In the genomic region with DNA sequence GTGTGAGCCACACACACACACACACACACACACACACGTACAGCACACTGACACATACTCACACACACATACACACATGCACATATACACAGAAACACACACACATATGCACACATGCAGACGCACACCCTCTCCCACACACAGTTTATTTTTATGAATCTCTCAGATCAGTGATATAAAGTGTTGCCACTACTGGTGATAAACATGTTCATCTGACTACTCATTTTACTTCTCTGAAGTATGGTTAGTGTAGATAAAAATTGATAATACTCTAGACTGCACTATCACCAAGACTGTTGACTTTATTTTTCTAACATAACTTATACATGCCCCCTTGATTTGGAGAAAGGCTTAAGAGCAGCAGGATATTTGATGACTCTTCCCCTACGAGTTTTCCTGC, we compare ENCODE assay signal across 23 mouse cellular contexts.
A peak's percentile ranks its signal among the peaks of the same experiment; 100 is the strongest.
DNase-seq lines count a peak whose midpoint lies in the region; ATAC-seq and TF ChIP-seq lines count a peak whose summit lies in the region.
"Had no signal": no experiment of that assay in that cellular context is flagged by ENCODE, and none has a peak within 500 bp of the region (broad histone marks: within the 10 kb centered on the region; RNA-seq: fewer than 3 reads in every experiment).

No protein-coding gene starts in this region.

- H3K27ac ChIP-seq in liver, embryonic 13.5 days = peak overlapping the region; percentile 56
- H3K27ac ChIP-seq in liver, postnatal 0 days (ENCODE audit: low read depth) = no peak overlapping the region
- H3K27ac ChIP-seq in forebrain, embryonic 15.5 days (replicated peaks) = no peak overlapping the region
- H3K27ac ChIP-seq: embryonic facial prominence, embryonic 15.5 days; forebrain, embryonic 12.5 days; gastrocnemius, adult 2 months; heart, embryonic 13.5 days; hindbrain, embryonic 12.5 days had no signal

- peak; percentile 84 for TF ChIP-seq EP300 in liver, postnatal 0 days (IDR thresholded peaks at IDR 0.05; ENCODE audit: low read depth)

- peak; percentile 26 for DNase-seq in CD4-positive helper T cell, adult 2 months (ENCODE audit: low read depth, low spot score)
- no peak for DNase-seq in liver, embryonic 13.5 days
- no peak for DNase-seq in liver, postnatal 0 days
- DNase-seq in heart, postnatal 14 days = no peak
- DNase-seq: adrenal gland, adult 2 months; adrenal gland, postnatal 25 days; cerebellum, adult 2 months; cerebellum, postnatal 10 days; forebrain, postnatal 0 days; gastrocnemius, adult 2 months; gastrocnemius, postnatal 36 days; heart, adult 11 months; heart, postnatal 4 days had no signal

- no peak overlapping the region for H3K9ac ChIP-seq in liver, embryonic 13.5 days
- no peak overlapping the region for H3K9ac ChIP-seq in liver, postnatal 0 days (replicated peaks)
- no peak overlapping the region for H3K9ac ChIP-seq in forebrain, embryonic 15.5 days (replicated peaks)
- H3K9ac ChIP-seq: embryonic facial prominence, embryonic 15.5 days; forebrain, embryonic 12.5 days; forebrain, postnatal 0 days; heart, embryonic 13.5 days; hindbrain, embryonic 12.5 days had no signal

- no peaks in the 10 kb centered on the region for H3K9me3 ChIP-seq in liver, embryonic 13.5 days (replicated peaks)
- H3K9me3 ChIP-seq in liver, postnatal 0 days (ENCODE audit: low read length) = no peaks in the 10 kb centered on the region
- no peaks in the 10 kb centered on the region for H3K9me3 ChIP-seq in forebrain, embryonic 15.5 days
- H3K9me3 ChIP-seq: embryonic facial prominence, embryonic 15.5 days; forebrain, embryonic 12.5 days; heart, embryonic 13.5 days; hindbrain, embryonic 12.5 days had no signal

- intact Hi-C loops in heart, postnatal 14 days (cut with DNase I) = no loop called here

- no peaks in the 10 kb centered on the region for H3K27me3 ChIP-seq in liver, embryonic 13.5 days
- H3K27me3 ChIP-seq in liver, postnatal 0 days (ENCODE audit: insufficient read depth, low read length) = no peaks in the 10 kb centered on the region
- no peaks in the 10 kb centered on the region for H3K27me3 ChIP-seq in forebrain, embryonic 15.5 days
- H3K27me3 ChIP-seq: embryonic facial prominence, embryonic 15.5 days; forebrain, embryonic 12.5 days; heart, embryonic 13.5 days; hindbrain, embryonic 12.5 days; Patski had no signal

- H3K4me1 ChIP-seq in liver, embryonic 13.5 days (replicated peaks) = peaks cover 52% of the 10 kb centered on the region
- peaks cover 15% of the 10 kb centered on the region for H3K4me1 ChIP-seq in liver, postnatal 0 days (ENCODE audit: insufficient read depth)
- no peaks in the 10 kb centered on the region for H3K4me1 ChIP-seq in forebrain, embryonic 15.5 days
- H3K4me1 ChIP-seq: embryonic facial prominence, embryonic 15.5 days had no signal

- WGBS in liver, embryonic 13.5 days (ENCODE audit: insufficient replicate concordance) = 34% methylated on average over 3 of the region's 3 CpGs
- 56% methylated on average over 3 of the region's 3 CpGs for WGBS in liver, postnatal 0 days (ENCODE audit: insufficient replicate concordance)
- 88% methylated on average over 3 of the region's 3 CpGs for whole genome bisulfite sequencing in forebrain, embryonic 15.5 days

- no peak for TF ChIP-seq CTCF in liver, postnatal 0 days (IDR thresholded peaks at IDR 0.05; ENCODE audit: low read depth)

- ATAC-seq in erythroblast, adult 5-6 weeks (replicated peaks; ENCODE audit: low FRiP score, poor library complexity, severe bottlenecking) = peak; percentile 28
- peak; percentile 70 for ATAC-seq in liver, embryonic 13.5 days (ENCODE audit: low read depth)
- ATAC-seq in liver, postnatal 0 days = peak; percentile 30; the same call in 1 of the 2 replicates
- ATAC-seq in activated CD4-positive, CD25-positive, alpha-beta regulatory T cell, adult 4 months = no peak
- no peak for ATAC-seq in CD4-positive, CD25-positive, alpha-beta regulatory T cell, adult 4 months
- ATAC-seq in forebrain, embryonic 15.5 days (replicated peaks) = no peak
- ATAC-seq: forebrain, postnatal 0 days; hindbrain, embryonic 16.5 days; Patski had no signal

- no peak overlapping the region for H3K4me3 ChIP-seq in liver, embryonic 13.5 days (replicated peaks)
- no peak overlapping the region for H3K4me3 ChIP-seq in liver, postnatal 0 days (ENCODE audit: low read depth, low read length)
- H3K4me3 ChIP-seq in forebrain, embryonic 15.5 days = no peak overlapping the region
- H3K4me3 ChIP-seq: embryonic facial prominence, embryonic 15.5 days; forebrain, embryonic 12.5 days; gastrocnemius, adult 2 months; heart, embryonic 13.5 days; hindbrain, embryonic 12.5 days had no signal

- H3K4me2 ChIP-seq in liver, embryonic 13.5 days = no peak overlapping the region
- no peak overlapping the region for H3K4me2 ChIP-seq in liver, postnatal 0 days (ENCODE audit: low read depth, low read length)
- no peak overlapping the region for H3K4me2 ChIP-seq in forebrain, embryonic 15.5 days (replicated peaks)
- H3K4me2 ChIP-seq: embryonic facial prominence, embryonic 15.5 days; forebrain, embryonic 12.5 days; heart, embryonic 13.5 days; hindbrain, embryonic 12.5 days had no signal

- no peaks in the 10 kb centered on the region for H3K36me3 ChIP-seq in liver, embryonic 13.5 days
- H3K36me3 ChIP-seq in liver, postnatal 0 days (replicated peaks; ENCODE audit: insufficient read depth, low read length) = no peaks in the 10 kb centered on the region
- no peaks in the 10 kb centered on the region for H3K36me3 ChIP-seq in forebrain, embryonic 15.5 days
- H3K36me3 ChIP-seq: forebrain, embryonic 12.5 days; hindbrain, embryonic 12.5 days had no signal

Comparison
In these comparisons a context has a peak if more than half of its experiments do, and no peak if none do; other contexts are left out.
1. ATAC-seq: peak in erythroblast, adult 5-6 weeks (single experiment), liver, embryonic 13.5 days (single experiment) and liver, postnatal 0 days (single experiment); none in activated CD4-positive, CD25-positive, alpha-beta regulatory T cell, adult 4 months (single experiment), CD4-positive, CD25-positive, alpha-beta regulatory T cell, adult 4 months (single experiment) and forebrain, embryonic 15.5 days (single experiment).